Comparison of ENCODE assay signal across 9 mouse cellular contexts in the genomic region with DNA sequence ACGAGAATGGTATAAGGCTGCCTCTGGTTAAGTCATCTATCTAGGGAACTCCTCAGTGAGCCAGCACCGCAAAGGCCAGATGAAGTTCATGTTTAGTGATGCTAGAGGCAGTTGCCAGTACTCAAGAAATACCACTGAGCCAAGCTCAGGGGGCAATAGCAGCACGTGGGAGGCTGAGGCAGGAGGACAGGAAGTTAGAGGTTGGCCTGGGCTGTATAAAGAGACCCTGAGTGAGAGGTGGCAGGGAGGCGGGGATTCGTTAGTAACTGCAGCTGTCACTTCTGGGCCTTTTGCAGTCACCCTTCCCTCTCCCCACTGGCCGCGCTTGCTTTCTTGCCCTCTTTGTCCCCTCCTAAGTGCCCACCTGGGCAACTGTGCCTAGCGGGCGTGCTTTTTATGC. TPM values are rescaled to one million over a fixed set of nuclear protein-coding genes. Genes with fewer than 3 reads are reported as not detected.
DNase-seq lines count a peak whose midpoint lies in the region; ATAC-seq and TF ChIP-seq lines count a peak whose summit lies in the region.
"Had no signal": no experiment of that assay in that cellular context is flagged by ENCODE, and none has a peak within 500 bp of the region (broad histone marks: within the 10 kb centered on the region; RNA-seq: fewer than 3 reads in every experiment).

No protein-coding gene starts in this region.

- ATAC-seq in heart, embryonic 13.5 days (ENCODE audit: extremely low read depth, insufficient number of reproducible peaks, low FRiP score, low TSS enrichment): no peak
- peak; percentile 11 to 20; a peak in 2 of 4 replicates for ATAC-seq in hematopoietic stem cell, adult 5-6 weeks (replicated peaks in 1 of 2; ENCODE audit: insufficient read depth in 1 of 2, low FRiP score in 2 of 2, low TSS enrichment in 1 of 2, low read depth in 1 of 2, poor library complexity in 2 of 2, severe bottlenecking in 2 of 2)
- ATAC-seq: Patski had no signal

- H3K27me3 ChIP-seq in heart, embryonic 13.5 days (replicated peaks): peaks cover 11% of the 10 kb centered on the region
- H3K27me3 ChIP-seq in E14TG2a.4 (ENCODE audit: insufficient read depth, low read length): peaks cover 36% of the 10 kb centered on the region
- peaks cover 45% of the 10 kb centered on the region for H3K27me3 ChIP-seq in midbrain, embryonic 10.5 days (ENCODE audit: low read depth, poor library complexity, severe bottlenecking)
- H3K27me3 ChIP-seq: Patski had no signal

- DNase-seq in heart, adult 8-10 months (ENCODE audit: low spot score): no peak
- no peak for DNase-seq in midbrain, embryonic 10.5 days (ENCODE audit: low spot score)
- DNase-seq in frontal cortex, postnatal 10 days (ENCODE audit: low spot score in 2 of 2): no peak
- no peak for DNase-seq in urinary bladder, postnatal 10 days (ENCODE audit: low spot score)
- DNase-seq in left cerebral cortex, postnatal 14 days (ENCODE audit: low spot score in 2 of 2): no peak

- no peaks in the 10 kb centered on the region for H3K9me3 ChIP-seq in heart, embryonic 13.5 days
- H3K9me3 ChIP-seq in E14TG2a.4 (ENCODE audit: low read length): no peaks in the 10 kb centered on the region
- no peaks in the 10 kb centered on the region for H3K9me3 ChIP-seq in midbrain, embryonic 10.5 days (replicated peaks)

- peak overlapping the region; percentile 82 for H3K27ac ChIP-seq in heart, embryonic 13.5 days (replicated peaks)
- peak overlapping the region; percentile 80 for H3K27ac ChIP-seq in midbrain, embryonic 10.5 days (replicated peaks)

- peak overlapping the region; percentile 75 for H3K9ac ChIP-seq in heart, embryonic 13.5 days

- H3K4me3 ChIP-seq in heart, embryonic 13.5 days: peak overlapping the region; percentile 48
- peak overlapping the region; percentile 70 for H3K4me3 ChIP-seq in E14TG2a.4 (replicated peaks; ENCODE audit: low read length)
- peak overlapping the region; percentile 56 for H3K4me3 ChIP-seq in midbrain, embryonic 10.5 days

- H3K4me2 ChIP-seq in heart, embryonic 13.5 days: peak overlapping the region; percentile 76

- H3K36me3 ChIP-seq in heart, embryonic 13.5 days: peaks cover 35% of the 10 kb centered on the region
- peaks cover 47% of the 10 kb centered on the region for H3K36me3 ChIP-seq in E14TG2a.4 (ENCODE audit: insufficient read depth, low read length)
- peaks cover 34% of the 10 kb centered on the region for H3K36me3 ChIP-seq in midbrain, embryonic 10.5 days

- WGBS in heart, embryonic 13.5 days: 24% methylated on average over 9 of the region's 9 CpGs
- 13% methylated on average over 9 of the region's 9 CpGs for WGBS in midbrain, embryonic 10.5 days

- TF ChIP-seq CTCF in E14TG2a.4 (conservative IDR thresholded peaks at IDR 0.05; ENCODE audit: low read length): no peak

- peaks cover 68% of the 10 kb centered on the region for H3K4me1 ChIP-seq in heart, embryonic 13.5 days
- peaks cover 56% of the 10 kb centered on the region for H3K4me1 ChIP-seq in E14TG2a.4 (replicated peaks; ENCODE audit: low read depth, low read length)
- H3K4me1 ChIP-seq in midbrain, embryonic 10.5 days: peaks cover 48% of the 10 kb centered on the region

- intact Hi-C loops in left cerebral cortex, postnatal 14 days (cut with DNase I): loop anchor here (5.0 kb wide), 1 partner anchor 63 kb away; no protein-coding TSS in a partner anchor

RNA-seq across cellular contexts. Expression of a gene that starts 1.0 kb away (rescaled TPM):
- polyA plus RNA-seq in heart, embryonic 13.5 days (2015; fragmentation: Nextera tagmentation; extraction: Ambion mirVana): 116 and 121 TPM in 2 replicates
- total RNA-seq in heart, adult 8-10 months (2022): 100 to 1,000 TPM; 143 to 197 (median 166) TPM
- 66.3 and 81.3 TPM in 2 replicates for total RNA-seq in hematopoietic stem cell, adult 5-6 weeks (2017)
- polyA plus RNA-seq in midbrain, embryonic 10.5 days (2016; fragmentation: Nextera tagmentation; extraction: Ambion mirVana): 94.6 and 107 TPM in 2 replicates
- total RNA-seq in left cerebral cortex, postnatal 14 days (2021): 1 to 10 TPM; 3.1 to 3.7 TPM

RNA-seq across cellular contexts. Expression of a gene that starts 19.4 kb away (rescaled TPM):
- polyA plus RNA-seq in heart, embryonic 13.5 days (2015; fragmentation: Nextera tagmentation; extraction: Ambion mirVana): 94.7 and 106 TPM in 2 replicates
- total RNA-seq in heart, adult 8-10 months (2022): 10 to 100 TPM; 20.2 to 24.8 (median 23.0) TPM
- total RNA-seq in hematopoietic stem cell, adult 5-6 weeks (2017): 45.8 and 57.5 TPM in 2 replicates
- polyA plus RNA-seq in midbrain, embryonic 10.5 days (2016; fragmentation: Nextera tagmentation; extraction: Ambion mirVana): 155 and 169 TPM in 2 replicates
- 10 to 100 TPM; 62.3 to 63.1 TPM for total RNA-seq in left cerebral cortex, postnatal 14 days (2021)

RNA-seq across cellular contexts. Expression of a gene that starts 41.8 kb away (rescaled TPM):
- polyA plus RNA-seq in heart, embryonic 13.5 days (2015; fragmentation: Nextera tagmentation; extraction: Ambion mirVana): 0.11 and 0.23 TPM in 2 replicates
- total RNA-seq in heart, adult 8-10 months (2022): not detected
- total RNA-seq in hematopoietic stem cell, adult 5-6 weeks (2017): 2.2 and 9.6 TPM in 2 replicates
- polyA plus RNA-seq in midbrain, embryonic 10.5 days (2016; fragmentation: Nextera tagmentation; extraction: Ambion mirVana): 0.20 and 0.40 TPM in 2 replicates
- total RNA-seq in left cerebral cortex, postnatal 14 days (2021): under 1 TPM; 0.23 to 0.44 TPM

Comparison
In these comparisons a context has a peak if more than half of its experiments do, and no peak if none do; other contexts are left out.
1. RNA of a gene that starts 1.0 kb away (total RNA-seq): 143 to 197 TPM in heart, adult 8-10 months and 66.3 to 81.3 TPM in hematopoietic stem cell, adult 5-6 weeks; 3.1 to 3.7 TPM in left cerebral cortex, postnatal 14 days; every median in the first group is over 10 times any median in the second.
2. Peak in every context shown above with its lines, with median percentiles within 50 percentile points of each other: H3K4me3 ChIP-seq.